Mouse (Mus musculus) stomach, embryonic 16.5 days (tissue): Measurements from ENCODE around the gene Plod2. TPM values are rescaled to one million over a fixed set of nuclear protein-coding genes. Genes with fewer than 3 reads are reported as not detected.

Experiments used
- ATAC-seq: fragments of 200-750 bp; cut with Nextera tagmentation; 2 replicates; pipeline ENCODE4 v1.8.0; 2017; ENCODE audit warnings: moderate number of reproducible peaks, moderate TSS enrichment; ENCODE audit not compliant: insufficient read depth, low FRiP score
- H3K27ac ChIP-seq: fragments of 300-500 bp; sonication (generic); 2 replicates; pipeline ENCODE4 v1.5.1; 2014; ENCODE audit warnings: low read length
- H3K27me3 ChIP-seq: fragments of 300-500 bp; sonication (generic); 2 replicates; pipeline ENCODE4 v1.6.1; 2014; ENCODE audit warnings: low read length, control low read depth, mixed read lengths; ENCODE audit not compliant: control insufficient read depth, insufficient read depth
- H3K36me3 ChIP-seq: fragments of 300-500 bp; sonication (generic); 2 replicates; pipeline ENCODE4 v1.6.1; 2014; ENCODE audit warnings: low read length; ENCODE audit not compliant: control insufficient read depth, insufficient read depth
- H3K4me1 ChIP-seq: fragments of 300-500 bp; sonication (generic); 2 replicates; pipeline ENCODE4 v1.6.1; 2014; ENCODE audit warnings: low read length, control low read depth, mixed read lengths; ENCODE audit not compliant: control insufficient read depth, insufficient read depth
- H3K4me2 ChIP-seq: fragments of 300-500 bp; sonication (generic); 2 replicates; pipeline ENCODE4 v1.6.1; 2014; ENCODE audit warnings: low read depth, low read length, mixed read lengths
- H3K4me3 ChIP-seq: fragments of 300-500 bp; sonication (generic); replicated peaks from 2 replicates; pipeline ENCODE4 v1.5.1; 2014; ENCODE audit warnings: mild to moderate bottlenecking, low read length
- H3K9ac ChIP-seq: fragments of 300-500 bp; sonication (generic); 2 replicates; pipeline ENCODE4 v1.6.1; 2014; ENCODE audit warnings: low read length
- H3K9me3 ChIP-seq: fragments of 300-500 bp; sonication (generic); replicated peaks from 2 replicates; pipeline ENCODE4 v1.6.1; 2016; ENCODE audit warnings: low read length, control low read depth; ENCODE audit not compliant: control insufficient read depth
- WGBS: fragments of 180-500 bp; shearing (Covaris S2); extraction: QIAGEN DNeasy Blood & Tissue Kit; methylation state at CpG from one replicate; pipeline ENCODE4 v1.1.7; 2014; 5-methylcytosine and 5-hydroxymethylcytosine counted together
- polyA plus RNA-seq: library from polyadenylated mRNA; unstranded; fragments of >200 nt; fragmentation: Nextera tagmentation; extraction: Ambion mirVana; gene quantifications from 2 replicates; pipeline ENCODE4 v1.2.1, GENCODE M21; 2015

Gene Plod2
- polyA plus RNA-seq, 1 experiment from 2014 or later = 43.2 TPM

- H3K27ac ChIP-seq = peak overlapping the region; percentile 27; the same call in 1 of the 2 replicates
- H3K4me1 ChIP-seq = peaks cover 31% of the 10 kb centered on the region
- WGBS = 59% methylated on average over 11 of the region's 11 CpGs
- H3K4me2 ChIP-seq = no peak overlapping the region
- no peak for ATAC-seq
- H3K9ac ChIP-seq = no peak overlapping the region
- no peaks in the 10 kb centered on the region for H3K9me3 ChIP-seq
- H3K36me3 ChIP-seq = peaks cover 3% of the 10 kb centered on the region; the same call in 1 of the 2 replicates
- H3K27me3 ChIP-seq = no peaks in the 10 kb centered on the region
- H3K4me3 ChIP-seq = no peak overlapping the region
These were observed 7.9 kb downstream of the Plod2 start for GRCm38 (mm10) chr9:92549811-92550490.

- H3K36me3 ChIP-seq = peaks cover under 1% of the 10 kb centered on the region; the same call in 1 of the 2 replicates
- ATAC-seq = no peak
- no peak overlapping the region for H3K9ac ChIP-seq
- 64% methylated on average over 2 of the region's 2 CpGs for WGBS
- peaks cover 24% of the 10 kb centered on the region for H3K4me1 ChIP-seq
- H3K4me2 ChIP-seq = no peak overlapping the region
- H3K4me3 ChIP-seq = no peak overlapping the region
- no peaks in the 10 kb centered on the region for H3K9me3 ChIP-seq
- H3K27ac ChIP-seq = no peak overlapping the region
- no peaks in the 10 kb centered on the region for H3K27me3 ChIP-seq
These were observed 9.0 kb downstream of the Plod2 start for GRCm38 (mm10) chr9:92550981-92551380.

- no peak overlapping the region for H3K27ac ChIP-seq
- peaks cover 18% of the 10 kb centered on the region for H3K4me1 ChIP-seq
- H3K27me3 ChIP-seq = no peaks in the 10 kb centered on the region
- WGBS = 55% methylated on average over 4 of the region's 4 CpGs
- H3K9me3 ChIP-seq = no peaks in the 10 kb centered on the region
- H3K36me3 ChIP-seq = no peaks in the 10 kb centered on the region; the same call in 1 of the 2 replicates
- H3K4me3 ChIP-seq = no peak overlapping the region
- no peak overlapping the region for H3K4me2 ChIP-seq
- no peak for ATAC-seq
- H3K9ac ChIP-seq = no peak overlapping the region
These were observed 9.6 kb downstream of the Plod2 start for GRCm38 (mm10) chr9:92551666-92552065.

- no peak overlapping the region for H3K27ac ChIP-seq
- no peaks in the 10 kb centered on the region; the same call in 1 of the 2 replicates for H3K36me3 ChIP-seq
- no peaks in the 10 kb centered on the region for H3K27me3 ChIP-seq
- no peak overlapping the region for H3K9ac ChIP-seq
- peaks cover 18% of the 10 kb centered on the region for H3K4me1 ChIP-seq
- no peak overlapping the region for H3K4me2 ChIP-seq
- no peak for ATAC-seq
- H3K4me3 ChIP-seq = no peak overlapping the region
- WGBS = 57% methylated on average over 3 of the region's 3 CpGs
- H3K9me3 ChIP-seq = no peaks in the 10 kb centered on the region
These were observed 10.7 kb downstream of the Plod2 start for GRCm38 (mm10) chr9:92552691-92553090.

GRCm38 (mm10) chr9:92555006-92555958 is 13.3 kb downstream of the Plod2 start:
- H3K9ac ChIP-seq = no peak overlapping the region
- no peaks in the 10 kb centered on the region for H3K9me3 ChIP-seq
- 69% methylated on average over 6 of the region's 6 CpGs for whole genome bisulfite sequencing
- peaks cover 17% of the 10 kb centered on the region; the same call in 1 of the 2 replicates for H3K4me1 ChIP-seq
- no peak overlapping the region for H3K27ac ChIP-seq
- no peaks in the 10 kb centered on the region for H3K27me3 ChIP-seq
- H3K4me2 ChIP-seq = no peak overlapping the region
- no peak overlapping the region for H3K4me3 ChIP-seq
- no peaks in the 10 kb centered on the region for H3K36me3 ChIP-seq
- ATAC-seq = no peak

GRCm38 (mm10) chr9:92559750-92560149 is 17.7 kb downstream of the Plod2 start:
- Histone ChIP-seq H3K4me3 (no peak overlapping the region), H3K9me3 (no peaks in the 10 kb centered on the region), H3K36me3 (no peaks in the 10 kb centered on the region; the same call in 1 of the 2 replicates), H3K9ac (no peak overlapping the region), H3K4me2 (no peak overlapping the region), H3K4me1 (peaks cover 20% of the 10 kb centered on the region; the same call in 1 of the 2 replicates), H3K27ac (no peak overlapping the region), H3K27me3 (no peaks in the 10 kb centered on the region)
- WGBS = 67% methylated on average over 8 of the region's 8 CpGs
- no peak for ATAC-seq

- Histone ChIP-seq H3K9me3 (no peaks in the 10 kb centered on the region), H3K4me1 (peaks cover 23% of the 10 kb centered on the region), H3K4me3 (no peak overlapping the region), H3K9ac (no peak overlapping the region), H3K4me2 (no peak overlapping the region), H3K36me3 (no peaks in the 10 kb centered on the region; the same call in 1 of the 2 replicates), H3K27ac (peak overlapping the region; percentile 17; the same call in 1 of the 2 replicates), H3K27me3 (no peaks in the 10 kb centered on the region)
- peak; percentile 78 for ATAC-seq
- WGBS = 40% methylated on average over 6 of the region's 6 CpGs
These were observed 19.0 kb downstream of the Plod2 start for GRCm38 (mm10) chr9:92560840-92561547.

GRCm38 (mm10) chr9:92562416-92562815 is 20.4 kb downstream of the Plod2 start:
- H3K36me3 ChIP-seq = no peaks in the 10 kb centered on the region; the same call in 1 of the 2 replicates
- peaks cover 30% of the 10 kb centered on the region for H3K4me1 ChIP-seq
- H3K9ac ChIP-seq = no peak overlapping the region
- no peaks in the 10 kb centered on the region for H3K27me3 ChIP-seq
- H3K9me3 ChIP-seq = no peaks in the 10 kb centered on the region
- 56% methylated on average over 5 of the region's 5 CpGs for WGBS
- H3K4me3 ChIP-seq = no peak overlapping the region
- no peak overlapping the region for H3K4me2 ChIP-seq
- no peak for ATAC-seq
- H3K27ac ChIP-seq = no peak overlapping the region
